Mouse (Mus musculus) cortical plate, adult 2 months (tissue): ENCODE results near the gene Iqcd.

Experiments used
- CTCF ChIP-seq: fragments of 200-500 bp; IDR thresholded peaks from 2 replicates; pipeline ENCODE4 v1.5.1; 2011; ENCODE audit warnings: mild to moderate bottlenecking, control low read depth, low read length; ENCODE audit not compliant: insufficient read depth; ENCODE audit errors: extremely low read depth
- POLR2A ChIP-seq: fragments of 200-500 bp; IDR thresholded peaks from 2 replicates; pipeline ENCODE4 v1.6.1; 2011; ENCODE audit warnings: mild to moderate bottlenecking, low read length, control low read depth; ENCODE audit not compliant: insufficient read depth; ENCODE audit errors: extremely low read depth

- no peak for TF ChIP-seq POLR2A
- TF ChIP-seq CTCF, result no peak
Observed at GRCm38 (mm10) chr5:120651230-120651629, 62.4 kb downstream of the Iqcd start.
